Mouse (Mus musculus): ENCODE data around the gene Snrpd3. TPM values are rescaled to one million over a fixed set of nuclear protein-coding genes. Genes with fewer than 3 reads are reported as not detected.
"Not testable (repeated sequence)": the region's sequence is repeated elsewhere in the genome, so short reads cannot be mapped to it uniquely, and the experiment has no call there.

The Snrpd3 gene
- polyA plus RNA-seq, 1 experiment = 41.2 TPM

- WGBS = 65% methylated on average over 7 of the region's 7 CpGs
These were observed 17.0 kb upstream of the Snrpd3 start for GRCm38 (mm10) chr10:75500345-75500744.

GRCm38 (mm10) chr10:75501641-75502040 lies 15.7 kb upstream of the Snrpd3 start:
- no peaks in the 10 kb centered on the region for H3K4me1 ChIP-seq (ENCODE audit: control insufficient read depth, insufficient read depth, low read length)
- DNase-seq = peak; percentile 65
- TF ChIP-seq CTCF (conservative IDR thresholded peaks at IDR 0.05; ENCODE audit: insufficient read depth, insufficient read length, low read depth, low read length) (no peak), POLR2A (IDR thresholded peaks at IDR 0.05; ENCODE audit: low read depth, low read length) (no peak)
- 89% methylated on average over 1 of the region's 1 CpGs for WGBS
- peak overlapping the region; percentile 20; the same call in 1 of the 2 replicates for H3K27ac ChIP-seq (ENCODE audit: insufficient read depth, low read depth, low read length)
- H3K4me3 ChIP-seq (ENCODE audit: insufficient read depth, low read depth, low read length) = no peak overlapping the region
- H3K36me3 ChIP-seq (ENCODE audit: control insufficient read depth, insufficient read depth, low read length) = peaks cover 5% of the 10 kb centered on the region; the same call in 1 of the 2 replicates
- no peaks in the 10 kb centered on the region for H3K27me3 ChIP-seq (replicated peaks; ENCODE audit: control insufficient read depth, insufficient read depth, low read length)

More at GRCm38 (mm10) chr10:75500345-75500744, 17.0 kb upstream of the Snrpd3 start:
- peak; percentile 24 for DNase-seq
- Histone ChIP-seq H3K4me1 (ENCODE audit: control insufficient read depth, insufficient read depth, low read length) (no peaks in the 10 kb centered on the region), H3K27me3 (replicated peaks; ENCODE audit: control insufficient read depth, insufficient read depth, low read length) (no peaks in the 10 kb centered on the region), H3K4me3 (ENCODE audit: insufficient read depth, low read depth, low read length) (no peak overlapping the region), H3K36me3 (ENCODE audit: control insufficient read depth, insufficient read depth, low read length) (peaks cover 5% of the 10 kb centered on the region; the same call in 1 of the 2 replicates), H3K27ac (ENCODE audit: insufficient read depth, low read depth, low read length) (no peak overlapping the region)
- TF ChIP-seq CTCF (conservative IDR thresholded peaks at IDR 0.05; ENCODE audit: insufficient read depth, insufficient read length, low read depth, low read length) (no peak), POLR2A (IDR thresholded peaks at IDR 0.05; ENCODE audit: low read depth, low read length) (no peak)

- no peaks in the 10 kb centered on the region for H3K4me1 ChIP-seq (ENCODE audit: control insufficient read depth, insufficient read depth, low read length)
- 94% methylated on average over 7 of the region's 7 CpGs for WGBS
- H3K4me3 ChIP-seq (ENCODE audit: insufficient read depth, low read depth, low read length) = no peak overlapping the region
- DNase-seq = no peak
- H3K27me3 ChIP-seq (replicated peaks; ENCODE audit: control insufficient read depth, insufficient read depth, low read length) = no peaks in the 10 kb centered on the region
- TF ChIP-seq CTCF (conservative IDR thresholded peaks at IDR 0.05; ENCODE audit: insufficient read depth, insufficient read length, low read depth, low read length) = no peak
- no peak for TF ChIP-seq POLR2A (IDR thresholded peaks at IDR 0.05; ENCODE audit: low read depth, low read length)
- H3K36me3 ChIP-seq (ENCODE audit: control insufficient read depth, insufficient read depth, low read length) = peaks cover 10% of the 10 kb centered on the region
- no peak overlapping the region for H3K27ac ChIP-seq (ENCODE audit: insufficient read depth, low read depth, low read length)
These were observed 13.7 kb upstream of the Snrpd3 start for GRCm38 (mm10) chr10:75503692-75504091.

DNA sequence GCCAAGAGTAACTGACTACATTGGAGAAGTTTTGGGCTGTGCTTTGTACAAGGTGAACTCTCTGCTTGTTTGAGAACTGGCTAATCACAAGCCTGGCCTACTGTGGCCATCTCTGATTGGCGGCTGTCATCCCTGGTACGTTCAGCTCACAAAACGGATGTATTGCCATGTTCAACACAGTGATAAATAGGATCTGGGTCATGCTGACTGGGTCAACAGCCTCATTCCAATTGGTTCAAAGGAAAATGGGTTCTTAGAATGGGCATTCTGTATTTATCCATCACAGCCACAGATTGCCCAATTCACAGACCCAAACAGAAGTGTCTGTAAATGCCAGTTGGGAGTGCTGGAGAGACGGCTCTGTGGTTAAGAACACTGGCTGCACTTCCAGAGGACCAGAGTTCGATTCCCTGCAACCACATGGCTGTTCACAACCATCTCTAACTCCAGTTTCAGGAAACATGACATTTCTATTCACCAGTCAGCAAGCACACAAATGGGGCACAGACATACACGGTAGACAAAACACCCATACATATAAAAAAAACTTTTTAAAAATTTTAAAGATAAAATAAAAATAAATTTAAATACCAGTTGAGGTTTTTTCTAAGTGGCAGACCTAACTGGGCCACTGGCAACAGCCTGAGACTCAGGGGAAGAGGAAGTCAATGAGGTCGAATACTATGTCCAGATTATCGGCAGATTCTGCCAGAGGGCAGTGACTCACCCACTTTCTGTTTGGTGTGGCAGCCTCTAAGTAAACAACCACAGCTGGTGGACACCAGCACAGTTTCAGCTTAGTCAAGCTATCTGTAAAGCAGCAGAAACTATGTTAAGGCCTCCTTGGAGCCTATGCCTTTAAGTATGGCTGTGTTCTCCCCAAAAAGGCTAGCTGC lies 12.9 kb upstream of the Snrpd3 start:
- no peaks in the 10 kb centered on the region for H3K27me3 ChIP-seq (replicated peaks; ENCODE audit: control insufficient read depth, insufficient read depth, low read length)
- whole genome bisulfite sequencing = 74% methylated on average over 8 of the region's 8 CpGs
- peaks cover 13% of the 10 kb centered on the region for H3K36me3 ChIP-seq (ENCODE audit: control insufficient read depth, insufficient read depth, low read length)
- H3K4me3 ChIP-seq (ENCODE audit: insufficient read depth, low read depth, low read length) = no peak overlapping the region
- H3K27ac ChIP-seq (ENCODE audit: insufficient read depth, low read depth, low read length) = no peak overlapping the region
- no peak for DNase-seq
- TF ChIP-seq POLR2A (IDR thresholded peaks at IDR 0.05; ENCODE audit: low read depth, low read length) = no peak
- TF ChIP-seq CTCF (conservative IDR thresholded peaks at IDR 0.05; ENCODE audit: insufficient read depth, insufficient read length, low read depth, low read length) = no peak
- H3K4me1 ChIP-seq (ENCODE audit: control insufficient read depth, insufficient read depth, low read length) = no peaks in the 10 kb centered on the region

- H3K27ac ChIP-seq (ENCODE audit: insufficient read depth, low read depth, low read length) = no peak overlapping the region
- peak; percentile 91 for DNase-seq
- TF ChIP-seq CTCF (conservative IDR thresholded peaks at IDR 0.05; ENCODE audit: insufficient read depth, insufficient read length, low read depth, low read length) (no peak), POLR2A (IDR thresholded peaks at IDR 0.05; ENCODE audit: low read depth, low read length) (no peak)
- peaks cover 18% of the 10 kb centered on the region for H3K36me3 ChIP-seq (ENCODE audit: control insufficient read depth, insufficient read depth, low read length)
- no peaks in the 10 kb centered on the region for H3K27me3 ChIP-seq (replicated peaks; ENCODE audit: control insufficient read depth, insufficient read depth, low read length)
- H3K4me3 ChIP-seq (ENCODE audit: insufficient read depth, low read depth, low read length) = no peak overlapping the region
- H3K4me1 ChIP-seq (ENCODE audit: control insufficient read depth, insufficient read depth, low read length) = peaks cover 2% of the 10 kb centered on the region; the same call in 1 of the 2 replicates
- 41% methylated on average over 3 of the region's 3 CpGs for WGBS
These were observed 12.2 kb upstream of the Snrpd3 start for GRCm38 (mm10) chr10:75505130-75505495.

- not testable (repeated sequence) for H3K27ac ChIP-seq (ENCODE audit: insufficient read depth, low read depth, low read length); H3K4me3 ChIP-seq (ENCODE audit: insufficient read depth, low read depth, low read length); H3K27me3 ChIP-seq (replicated peaks; ENCODE audit: control insufficient read depth, insufficient read depth, low read length); DNase-seq; H3K4me1 ChIP-seq (ENCODE audit: control insufficient read depth, insufficient read depth, low read length)
- 83% methylated on average over 3 of the region's 3 CpGs for WGBS
- peaks cover 20% of the 10 kb centered on the region for H3K36me3 ChIP-seq (ENCODE audit: control insufficient read depth, insufficient read depth, low read length)
These were observed 11.4 kb upstream of the Snrpd3 start for GRCm38 (mm10) chr10:75505928-75506327.

DNA sequence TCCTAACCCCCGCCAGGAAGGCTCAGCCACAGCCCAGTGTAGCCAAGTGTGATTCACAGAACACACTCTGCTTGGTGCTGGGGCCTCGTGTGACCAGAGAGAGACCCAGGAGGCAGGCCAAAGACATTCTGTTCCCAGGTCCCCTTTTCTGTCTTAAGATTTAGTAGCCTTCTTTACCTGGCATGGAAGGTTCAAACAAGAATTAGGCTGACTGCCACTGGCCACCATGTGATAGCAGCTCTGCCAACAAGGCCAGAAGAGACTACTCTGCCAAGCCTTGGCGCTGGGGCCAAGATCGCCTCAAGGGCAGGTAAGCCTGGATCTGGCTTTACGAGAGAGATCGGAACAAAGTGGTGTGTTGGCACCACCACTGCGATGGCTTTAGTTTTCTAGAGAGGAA lies 6.9 kb upstream of the Snrpd3 start:
- H3K4me1 ChIP-seq (ENCODE audit: control insufficient read depth, insufficient read depth, low read length) = peaks cover 30% of the 10 kb centered on the region
- TF ChIP-seq CTCF (conservative IDR thresholded peaks at IDR 0.05; ENCODE audit: insufficient read depth, insufficient read length, low read depth, low read length) (no peak), POLR2A (IDR thresholded peaks at IDR 0.05; ENCODE audit: low read depth, low read length) (no peak)
- peaks cover 23% of the 10 kb centered on the region for H3K36me3 ChIP-seq (ENCODE audit: control insufficient read depth, insufficient read depth, low read length)
- H3K27me3 ChIP-seq (replicated peaks; ENCODE audit: control insufficient read depth, insufficient read depth, low read length) = no peaks in the 10 kb centered on the region
- H3K27ac ChIP-seq (ENCODE audit: insufficient read depth, low read depth, low read length) = peak overlapping the region; percentile 75
- 49% methylated on average over 7 of the region's 7 CpGs for WGBS
- H3K4me3 ChIP-seq (ENCODE audit: insufficient read depth, low read depth, low read length) = no peak overlapping the region
- DNase-seq = peak; percentile 91

Data from kidney, adult 2 months (tissue).